Mouse (Mus musculus) liver, embryonic 16.5 days (tissue): Measurements from ENCODE around the gene Zfp78. TPM values are rescaled to one million over a fixed set of nuclear protein-coding genes. Genes with fewer than 3 reads are reported as not detected.

Experiments used
- ATAC-seq: fragments of 200-750 bp; cut with Nextera tagmentation; 2 replicates; pipeline ENCODE4 v1.8.0; 2017; ENCODE audit warnings: low read depth, mild to moderate bottlenecking, moderate number of reproducible peaks, moderate library complexity
- H3K27ac ChIP-seq: fragments of 300-500 bp; sonication (generic); 2 replicates; pipeline ENCODE4 v1.5.1; 2014; ENCODE audit warnings: mild to moderate bottlenecking, low read length
- H3K27me3 ChIP-seq: fragments of 300-500 bp; sonication (generic); 2 replicates; pipeline ENCODE4 v1.6.1; 2014; ENCODE audit warnings: low read depth, low read length, mixed read lengths; ENCODE audit not compliant: control insufficient read depth, insufficient read depth
- H3K36me3 ChIP-seq: fragments of 300-500 bp; sonication (generic); 2 replicates; pipeline ENCODE4 v1.6.1; 2014; ENCODE audit warnings: mild to moderate bottlenecking; ENCODE audit not compliant: control insufficient read depth, insufficient read depth
- H3K4me1 ChIP-seq: fragments of 300-500 bp; sonication (generic); 2 replicates; pipeline ENCODE4 v1.6.1; 2014; ENCODE audit warnings: low read depth, low read length, mixed read lengths; ENCODE audit not compliant: control insufficient read depth
- H3K4me2 ChIP-seq: fragments of 300-500 bp; sonication (generic); 2 replicates; pipeline ENCODE4 v1.6.1; 2014; ENCODE audit warnings: low read depth, low read length, mixed read lengths
- H3K4me3 ChIP-seq: fragments of 300-500 bp; sonication (generic); 2 replicates; pipeline ENCODE4 v1.5.1; 2014; ENCODE audit warnings: low read depth, mild to moderate bottlenecking, low read length
- H3K9ac ChIP-seq: fragments of 300-500 bp; sonication (generic); 2 replicates; pipeline ENCODE4 v1.6.1; 2014; ENCODE audit warnings: low read depth, low read length
- H3K9me3 ChIP-seq: fragments of 300-500 bp; sonication (generic); replicated peaks from 2 replicates; pipeline ENCODE4 v1.6.1; 2016; ENCODE audit warnings: low read length; ENCODE audit not compliant: control insufficient read depth
- WGBS: fragments of 180-500 bp; shearing (Covaris S2); extraction: QIAGEN DNeasy Blood & Tissue Kit; methylation state at CpG from one replicate; pipeline ENCODE4 v1.1.7; 2014; ENCODE audit not compliant: insufficient replicate concordance; 5-methylcytosine and 5-hydroxymethylcytosine counted together
- polyA plus RNA-seq: library from polyadenylated mRNA; unstranded; fragments of >200 nt; fragmentation: Nextera tagmentation; extraction: Ambion mirVana; gene quantifications from 2 replicates; pipeline ENCODE4 v1.2.1, GENCODE M21; 2015

The Zfp78 gene
- polyA plus RNA-seq, 1 experiment from 2014 or later, result 0.84 TPM

- H3K9me3 ChIP-seq, result no peaks in the 10 kb centered on the region
- no peaks in the 10 kb centered on the region for H3K4me1 ChIP-seq
- H3K9ac ChIP-seq, result no peak overlapping the region
- H3K4me2 ChIP-seq, result no peak overlapping the region
- no peaks in the 10 kb centered on the region for H3K36me3 ChIP-seq
- no peak overlapping the region for H3K4me3 ChIP-seq
- H3K27me3 ChIP-seq, result no peaks in the 10 kb centered on the region
- WGBS, result 9% methylated on average over 21 of the region's 22 CpGs
- no peak for ATAC-seq
- H3K27ac ChIP-seq, result no peak overlapping the region
Measured at GRCm38 (mm10) chr7:6414626-6415441, 51.8 kb downstream of the Zfp78 start.

- ATAC-seq, result no peak
- no peak overlapping the region for H3K4me2 ChIP-seq
- no peaks in the 10 kb centered on the region for H3K27me3 ChIP-seq
- H3K36me3 ChIP-seq, result no peaks in the 10 kb centered on the region
- no peaks in the 10 kb centered on the region for H3K4me1 ChIP-seq
- no peaks in the 10 kb centered on the region for H3K9me3 ChIP-seq
- WGBS, result 18% methylated on average over 8 of the region's 8 CpGs
- H3K9ac ChIP-seq, result no peak overlapping the region
- H3K4me3 ChIP-seq, result no peak overlapping the region
- no peak overlapping the region for H3K27ac ChIP-seq
Measured at GRCm38 (mm10) chr7:6415442-6415787, 52.3 kb downstream of the Zfp78 start.

DNA sequence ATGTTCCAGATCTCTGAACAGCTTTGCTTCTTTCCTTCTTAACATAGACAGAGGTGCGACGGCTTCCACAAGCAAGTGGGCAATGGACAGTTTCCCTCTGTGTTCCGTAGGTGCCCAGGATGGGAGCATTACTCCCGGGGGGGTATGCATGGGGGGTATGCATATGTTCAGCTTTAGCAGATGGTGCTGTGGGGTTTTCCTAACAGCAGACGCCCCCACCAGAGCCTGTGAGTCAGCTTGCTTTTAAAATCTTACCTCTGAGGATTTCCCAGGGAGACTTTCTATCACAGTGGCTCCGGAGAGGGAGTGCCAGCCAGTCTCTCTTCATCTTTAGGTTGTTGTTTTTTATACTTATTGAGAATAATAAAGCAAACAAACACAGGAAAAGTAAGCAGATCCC, 56.8 kb downstream of the Zfp78 start:
- H3K4me3 ChIP-seq, result no peak overlapping the region
- no peaks in the 10 kb centered on the region for H3K36me3 ChIP-seq
- ATAC-seq, result no peak
- no peak overlapping the region for H3K27ac ChIP-seq
- H3K9me3 ChIP-seq, result no peaks in the 10 kb centered on the region
- H3K4me1 ChIP-seq, result no peaks in the 10 kb centered on the region
- no peaks in the 10 kb centered on the region for H3K27me3 ChIP-seq
- WGBS, result 68% methylated on average over 6 of the region's 6 CpGs
- H3K9ac ChIP-seq, result no peak overlapping the region
- no peak overlapping the region for H3K4me2 ChIP-seq

- H3K9me3 ChIP-seq, result no peaks in the 10 kb centered on the region
Measured at GRCm38 (mm10) chr7:6429381-6429780, 66.3 kb downstream of the Zfp78 start.

DNA sequence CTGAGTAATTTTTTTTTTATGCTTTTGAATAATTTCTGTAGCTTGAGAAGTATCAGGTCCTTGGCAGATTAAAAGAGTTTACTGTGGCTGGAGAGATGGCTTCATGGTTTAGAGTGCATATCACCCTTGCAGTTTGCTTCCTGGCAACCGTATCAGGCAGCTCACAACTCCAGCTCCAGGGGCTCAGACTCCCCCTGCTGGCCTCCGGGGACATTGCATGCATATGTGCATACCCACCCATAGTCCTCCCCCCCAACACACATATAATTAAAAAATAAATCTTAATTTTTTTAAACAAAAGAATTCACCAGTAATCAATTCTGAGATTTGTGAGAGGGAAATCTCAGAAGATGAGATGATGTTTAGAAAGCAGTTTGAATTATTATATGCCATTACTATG, 67.3 kb downstream of the Zfp78 start:
- WGBS, result 18% methylated on average over 2 of the region's 2 CpGs
- no peak for ATAC-seq
- H3K27me3 ChIP-seq, result no peaks in the 10 kb centered on the region
- H3K9me3 ChIP-seq, result no peaks in the 10 kb centered on the region
- H3K4me3 ChIP-seq, result no peak overlapping the region
- H3K4me1 ChIP-seq, result no peaks in the 10 kb centered on the region
- H3K9ac ChIP-seq, result no peak overlapping the region
- H3K36me3 ChIP-seq, result no peaks in the 10 kb centered on the region
- no peak overlapping the region for H3K27ac ChIP-seq
- H3K4me2 ChIP-seq, result no peak overlapping the region

More at GRCm38 (mm10) chr7:6429381-6429780, 66.3 kb downstream of the Zfp78 start:
- no peak for ATAC-seq
- H3K4me3 ChIP-seq, result no peak overlapping the region
- no peaks in the 10 kb centered on the region for H3K4me1 ChIP-seq
- H3K27ac ChIP-seq, result no peak overlapping the region
- no peak overlapping the region for H3K4me2 ChIP-seq
- 65% methylated on average over 3 of the region's 3 CpGs for WGBS
- no peaks in the 10 kb centered on the region for H3K27me3 ChIP-seq
- no peaks in the 10 kb centered on the region for H3K36me3 ChIP-seq
- no peak overlapping the region for H3K9ac ChIP-seq

Other genes starting within 250 kb of the Zfp78 start
- 9.7 and 10.0 TPM in 2 replicates for gene Zfp787, start 207.3 kb upstream of the Zfp78 start, polyA plus RNA-seq
- gene Zfp444, start 191.1 kb upstream of the Zfp78 start, polyA plus RNA-seq, result 16.1 and 16.6 TPM in 2 replicates
- gene Galp, start 166.2 kb upstream of the Zfp78 start, polyA plus RNA-seq, result not detected in 2 replicates
- not detected in 2 replicates for gene Zscan5b, start 141.0 kb upstream of the Zfp78 start, polyA plus RNA-seq
- gene Epp13, start 110.6 kb upstream of the Zfp78 start, polyA plus RNA-seq, result not detected in 2 replicates
- 3.6 and 4.4 TPM in 2 replicates for gene Zfp667, start 76.7 kb upstream of the Zfp78 start, polyA plus RNA-seq
- 0.45 and 0.89 TPM in 2 replicates for gene Zfp583, start 32.0 kb upstream of the Zfp78 start, polyA plus RNA-seq
- gene Gm3854, start 19.5 kb upstream of the Zfp78 start, polyA plus RNA-seq, result 0.11 and 0.13 TPM in 2 replicates
- 1.2 and 1.3 TPM in 2 replicates for gene Zfp28, start 20.0 kb downstream of the Zfp78 start, polyA plus RNA-seq
- gene Smim17, start 35.4 kb downstream of the Zfp78 start, polyA plus RNA-seq, result not detected in 2 replicates
- gene Gm20715, start 47.0 kb downstream of the Zfp78 start, polyA plus RNA-seq, result not detected in 2 replicates
- not detected in 2 replicates for gene Olfr1344, start 75.4 kb downstream of the Zfp78 start, polyA plus RNA-seq
- not detected in 2 replicates for gene Olfr1336, start 92.9 kb downstream of the Zfp78 start, polyA plus RNA-seq
- not detected in 2 replicates for gene Olfr1346, start 103.8 kb downstream of the Zfp78 start, polyA plus RNA-seq
- not detected in 2 replicates for gene Olfr5, start 123.7 kb downstream of the Zfp78 start, polyA plus RNA-seq
- not detected in 2 replicates for gene Olfr1347, start 136.5 kb downstream of the Zfp78 start, polyA plus RNA-seq
- gene Olfr1348, start 145.5 kb downstream of the Zfp78 start, polyA plus RNA-seq, result not detected in 2 replicates
- not detected in 2 replicates for gene Olfr1349, start 159.7 kb downstream of the Zfp78 start, polyA plus RNA-seq
- not detected in 2 replicates for gene Olfr1350, start 201.6 kb downstream of the Zfp78 start, polyA plus RNA-seq